Mouse (Mus musculus): ENCODE data around the gene Cops9. TPM values are rescaled to one million over a fixed set of nuclear protein-coding genes. Genes with fewer than 3 reads are reported as not detected.

Cops9 gene
- total and polyA plus RNA-seq, 3 experiments, result 168 to 209 (median 185) TPM

DNA sequence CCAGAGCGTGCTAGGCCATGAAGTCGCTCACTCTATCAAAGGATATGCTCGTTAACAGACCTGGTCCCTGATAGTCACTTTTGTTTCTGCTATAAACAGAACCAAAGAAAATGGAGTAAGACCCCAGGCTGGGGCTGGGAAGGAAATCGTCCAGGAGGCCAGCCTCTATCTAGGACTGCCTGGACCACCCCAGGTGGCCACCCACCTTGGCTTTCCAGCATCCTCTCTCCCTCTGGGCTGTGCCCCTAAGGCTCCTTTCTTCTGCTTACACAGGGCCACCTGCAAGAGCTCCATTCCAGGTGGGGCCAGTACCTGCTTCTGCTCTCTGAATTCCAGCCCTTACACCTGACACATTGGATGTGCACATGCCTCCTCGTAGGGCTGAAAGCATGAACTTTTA, 9.6 kb downstream of the Cops9 start:
- Histone ChIP-seq H3K4me3 (replicated peaks in 1 of 3; ENCODE audit: low read depth in 2 of 3, low read length in 2 of 3, poor library complexity in 1 of 3) (no peak overlapping the region), H3K79me2 (replicated peaks; ENCODE audit: control insufficient read depth, extremely low read depth, insufficient read depth, poor library complexity, severe bottlenecking) (no peaks in the 10 kb centered on the region; the same call in 1 of the 2 replicates), H3K27ac (ENCODE audit: insufficient read depth, low read depth) (no peak overlapping the region), H3K27me3 (replicated peaks) (peaks cover 29% of the 10 kb centered on the region), H3K9ac (ENCODE audit: insufficient read depth, low read depth) (no peak overlapping the region), H3K4me1 (ENCODE audit: control insufficient read depth in 1 of 2, insufficient read depth in 2 of 2) (no peaks in the 10 kb centered on the region), H3K4me2 (ENCODE audit: insufficient read depth, low read depth, poor library complexity, severe bottlenecking) (no peak overlapping the region), H3K9me3 (replicated peaks; ENCODE audit: low read length) (no peaks in the 10 kb centered on the region), H3K36me3 (replicated peaks in 1 of 2; ENCODE audit: control insufficient read depth in 1 of 2, insufficient read depth in 1 of 2, low read length in 1 of 2) (peaks cover 12 to 25% of the 10 kb centered on the region in 2 experiments)
- no peak for DNase-seq (ENCODE audit: extremely low read depth)
- in situ Hi-C loops (cut with MboI; ENCODE audit: low pct_ligation_motif_present, low pct_unique_long_range_greater_than_20kb, low sequenced_read_pairs) (no loop called here), dilution Hi-C loops (cut with MboI; ENCODE audit: extremely low pct_ligation_motif_present, extremely low pct_unique_long_range_greater_than_20kb, low sequenced_read_pairs) (no loop called here)
- TF ChIP-seq NRF1 (IDR thresholded peaks at IDR 0.05; ENCODE audit: low read depth, low read length) (no peak), MAZ (IDR thresholded peaks at IDR 0.05; ENCODE audit: low read depth, low read length) (no peak), JUND (conservative IDR thresholded peaks at IDR 0.05; ENCODE audit: low read depth, low read length) (no peak), MAX (IDR thresholded peaks at IDR 0.05; ENCODE audit: low read length) (no peak), RCOR1 (conservative IDR thresholded peaks at IDR 0.05; ENCODE audit: low read depth, low read length) (no peak), ZKSCAN1 (IDR thresholded peaks at IDR 0.05; ENCODE audit: borderline replicate concordance, low read depth, low read length) (no peak), NELFE (IDR thresholded peaks at IDR 0.05; ENCODE audit: low read depth, low read length) (no peak), CHD2 (IDR thresholded peaks at IDR 0.05; ENCODE audit: low read length) (no peak)

DNA sequence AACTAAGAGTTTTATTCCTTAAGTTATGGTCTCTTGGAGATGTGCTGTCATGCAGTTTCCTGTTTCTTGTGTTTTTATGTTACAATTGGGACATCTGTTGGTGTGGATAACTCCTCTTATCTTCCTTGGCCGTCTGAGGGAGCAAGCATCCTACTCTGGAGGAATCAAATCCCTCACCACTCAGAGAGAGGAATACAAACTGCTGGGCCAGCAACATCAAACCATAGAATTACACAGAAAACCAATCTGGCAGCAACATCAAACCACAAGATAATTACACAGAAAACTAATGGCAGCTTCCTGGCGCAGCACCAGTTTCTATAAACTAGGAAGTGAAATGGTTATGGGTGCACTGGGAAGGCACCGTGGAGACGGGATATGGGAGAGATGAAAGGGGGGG, 13.6 kb downstream of the Cops9 start:
- Histone ChIP-seq H3K4me3 (replicated peaks in 1 of 3; ENCODE audit: low read depth in 2 of 3, low read length in 2 of 3, poor library complexity in 1 of 3) (no peak overlapping the region), H3K27me3 (replicated peaks) (peaks cover 49% of the 10 kb centered on the region), H3K9ac (ENCODE audit: insufficient read depth, low read depth) (no peak overlapping the region), H3K79me2 (replicated peaks; ENCODE audit: control insufficient read depth, extremely low read depth, insufficient read depth, poor library complexity, severe bottlenecking) (no peaks in the 10 kb centered on the region; the same call in 1 of the 2 replicates), H3K9me3 (replicated peaks; ENCODE audit: low read length) (no peaks in the 10 kb centered on the region), H3K4me1 (ENCODE audit: control insufficient read depth in 1 of 2, insufficient read depth in 2 of 2) (no peaks in the 10 kb centered on the region), H3K4me2 (ENCODE audit: insufficient read depth, low read depth, poor library complexity, severe bottlenecking) (no peak overlapping the region), H3K27ac (ENCODE audit: insufficient read depth, low read depth) (no peak overlapping the region), H3K36me3 (replicated peaks in 1 of 2; ENCODE audit: control insufficient read depth in 1 of 2, insufficient read depth in 1 of 2, low read length in 1 of 2) (no peaks in the 10 kb centered on the region)
- in situ Hi-C loops (cut with MboI; ENCODE audit: low pct_ligation_motif_present, low pct_unique_long_range_greater_than_20kb, low sequenced_read_pairs) (no loop called here), dilution Hi-C loops (cut with MboI; ENCODE audit: extremely low pct_ligation_motif_present, extremely low pct_unique_long_range_greater_than_20kb, low sequenced_read_pairs) (no loop called here)
- DNase-seq (ENCODE audit: extremely low read depth), result no peak
- TF ChIP-seq BHLHE40 (IDR thresholded peaks at IDR 0.05; ENCODE audit: low read depth, low read length) (no peak), PAX5 (IDR thresholded peaks at IDR 0.05; ENCODE audit: low read length) (no peak), RAD21 (IDR thresholded peaks at IDR 0.05; ENCODE audit: low read depth, low read length) (no peak), ZKSCAN1 (IDR thresholded peaks at IDR 0.05; ENCODE audit: borderline replicate concordance, low read depth, low read length) (no peak), SMC3 (IDR thresholded peaks at IDR 0.05; ENCODE audit: low read depth, low read length) (no peak), TCF12 (IDR thresholded peaks at IDR 0.05; ENCODE audit: low read depth, low read length) (no peak), NRF1 (IDR thresholded peaks at IDR 0.05; ENCODE audit: low read depth, low read length) (no peak), ZC3H11A (IDR thresholded peaks at IDR 0.05; ENCODE audit: low read depth, low read length) (no peak), ZMIZ1 (IDR thresholded peaks at IDR 0.05; ENCODE audit: low read depth, low read length) (no peak), IRF4 (IDR thresholded peaks at IDR 0.05; ENCODE audit: low read depth, low read length) (no peak)

Data from CH12.LX (cell line).